Mouse (Mus musculus): ENCODE data around the gene Tspan7.

Gene Tspan7

GRCm38 (mm10) chrX:10556899-10557298, 71.9 kb downstream of the Tspan7 start:
- DNase-seq, result no peak

GRCm38 (mm10) chrX:10557596-10557995, 72.6 kb downstream of the Tspan7 start:
- DNase-seq, result no peak

- DNase-seq, result no peak
These were observed 73.7 kb downstream of the Tspan7 start for GRCm38 (mm10) chrX:10558625-10559024.

DNA sequence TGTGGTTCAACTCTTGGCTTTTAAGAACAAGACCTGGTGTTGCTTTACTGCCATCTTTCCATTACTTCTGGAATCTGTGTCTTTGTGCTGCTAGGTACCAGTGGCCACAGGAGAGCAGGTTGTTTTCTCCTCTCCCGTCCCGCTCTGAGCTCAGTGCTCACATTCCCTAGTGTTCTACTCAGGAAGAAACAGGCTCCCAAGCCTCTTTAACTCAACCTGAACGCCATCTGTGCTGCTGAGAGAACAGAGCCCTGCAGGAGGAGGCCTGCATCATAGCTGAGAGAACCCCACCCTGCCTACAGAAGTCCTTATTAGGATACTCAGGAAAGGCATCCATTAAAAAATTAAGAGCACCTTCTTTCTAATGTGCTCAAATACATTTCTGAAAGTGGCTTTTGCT, 80.9 kb downstream of the Tspan7 start:
- DNase-seq, result no peak

GRCm38 (mm10) chrX:10574523-10574922, 89.6 kb downstream of the Tspan7 start:
- DNase-seq, result peak; percentile 79 to 83

DNA sequence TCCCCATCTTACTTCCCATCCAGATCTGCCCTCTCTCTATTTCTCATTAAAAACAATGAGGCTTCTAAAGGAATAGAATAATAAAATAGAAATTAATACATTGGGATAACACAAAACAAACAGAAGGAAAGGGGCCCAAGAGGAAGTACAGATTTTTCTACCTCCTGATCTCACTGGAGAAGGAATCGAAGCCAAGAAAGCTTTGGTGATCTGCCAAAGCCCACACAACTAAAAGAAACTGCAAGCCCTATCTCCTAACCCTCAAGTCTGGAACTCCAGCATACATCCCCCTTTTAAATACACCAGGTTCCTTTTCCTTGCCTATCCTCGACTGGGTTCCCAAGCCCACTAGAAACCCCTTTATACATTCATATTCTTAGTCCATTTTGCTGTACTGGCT, 90.4 kb downstream of the Tspan7 start:
- DNase-seq, result peak in 1 of 2 experiments; percentile 22

GRCm38 (mm10) chrX:10576349-10576748, 91.4 kb downstream of the Tspan7 start:
- no peak for DNase-seq

DNA sequence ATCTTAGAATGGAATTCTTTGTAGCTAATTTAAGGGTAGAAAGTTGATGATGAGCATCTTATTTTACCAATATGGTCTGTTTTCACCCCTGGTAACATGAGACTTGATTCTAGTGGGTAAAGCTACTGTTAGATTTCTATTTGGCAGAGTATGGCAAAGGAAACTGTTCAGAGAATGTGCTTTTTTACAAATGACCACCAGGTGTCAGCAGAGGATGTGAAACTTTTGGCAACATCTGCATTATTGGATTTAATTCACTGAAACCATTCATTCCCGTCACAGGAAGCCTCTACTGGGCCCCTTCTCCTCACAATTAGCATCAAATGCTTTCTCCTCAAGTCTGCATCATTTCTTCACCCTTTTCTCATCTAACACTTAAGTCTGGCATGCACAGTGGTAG, 92.4 kb downstream of the Tspan7 start:
- peak in 1 of 2 experiments; percentile 24 for DNase-seq

- no peak for DNase-seq
These were observed 97.8 kb downstream of the Tspan7 start for GRCm38 (mm10) chrX:10582731-10583130.

DNA sequence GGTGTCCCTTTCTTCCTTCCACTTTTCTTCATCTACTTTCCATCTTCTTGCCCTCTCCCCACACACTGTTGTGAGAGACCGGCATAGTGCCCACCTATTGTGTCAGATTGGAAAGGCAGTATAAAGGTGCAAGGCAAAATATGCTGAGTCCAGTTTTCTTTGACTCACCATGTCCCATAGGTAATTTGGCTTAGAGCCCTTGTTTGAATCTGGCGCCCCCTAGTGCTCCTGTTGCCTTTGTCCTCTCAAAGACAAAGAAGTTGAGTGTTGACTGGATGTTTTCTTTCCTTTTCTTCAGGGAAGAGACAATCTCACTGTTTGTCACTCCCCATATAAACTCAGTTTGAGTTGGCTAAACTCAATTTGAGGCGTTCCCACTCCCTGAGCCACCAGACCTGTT, 107.3 kb downstream of the Tspan7 start:
- peak in 1 of 2 experiments; percentile 60 for DNase-seq

GRCm38 (mm10) chrX:10593561-10593960, 108.6 kb downstream of the Tspan7 start:
- DNase-seq, result no peak

- DNase-seq, result peak in 1 of 2 experiments; percentile 18
These were observed 132.2 kb downstream of the Tspan7 start for GRCm38 (mm10) chrX:10617119-10617518.

GRCm38 (mm10) chrX:10641062-10641461, 156.1 kb downstream of the Tspan7 start:
- DNase-seq, result no peak
